Mouse (Mus musculus) adrenal gland (tissue): ENCODE results near the gene Gm21093.
"Not testable (repeated sequence)": the region's sequence is repeated elsewhere in the genome, so short reads cannot be mapped to it uniquely, and the experiment has no call there.

Experiments
- intact Hi-C: fragments of 180-260 bp; cut with DNase I; formaldehyde crosslinking; loops from one replicate; pipeline ENCODE4 v1.15.1; 2025
- long read RNA-seq, 2 experiments: library from polyadenylated mRNA; unstranded; transcript quantifications; one replicate each; pipeline ENCODE4 v2.0.0; 2020; ENCODE audit warnings: borderline replicate concordance in 1 of 2; ENCODE audit not compliant: insufficient replicate concordance in 1 of 2

Gm21093 gene
- long read RNA-seq, experiment 1: 0 reads
- long read RNA-seq, experiment 2, partial matches to known transcripts: 0 of 1 reads
- long read RNA-seq, experiment 2, other reads (novel, unspliced or antisense): 1 of 1 reads

- intact Hi-C loops: not testable (repeated sequence)
Observed at GRCm38 (mm10) chr4:42034626-42035025, at the start of gene Gm21093. Gm21093 (minus strand) TSS chr4:42034726.
